Mouse (Mus musculus): ENCODE results near the gene Flvcr1.

- TF ChIP-seq CTCF (IDR thresholded peaks at IDR 0.05): no peak
- no peak for TF ChIP-seq EP300 (IDR thresholded peaks at IDR 0.05)
Measured at GRCm38 (mm10) chr1:190976887-190977573, 48.9 kb downstream of the Flvcr1 start.

All from lung, postnatal 0 days (tissue).